Mouse (Mus musculus): ENCODE measurements around the gene Nckipsd.
A peak's percentile ranks its signal among the peaks of the same experiment; 100 is the strongest.

Gene Nckipsd

DNA sequence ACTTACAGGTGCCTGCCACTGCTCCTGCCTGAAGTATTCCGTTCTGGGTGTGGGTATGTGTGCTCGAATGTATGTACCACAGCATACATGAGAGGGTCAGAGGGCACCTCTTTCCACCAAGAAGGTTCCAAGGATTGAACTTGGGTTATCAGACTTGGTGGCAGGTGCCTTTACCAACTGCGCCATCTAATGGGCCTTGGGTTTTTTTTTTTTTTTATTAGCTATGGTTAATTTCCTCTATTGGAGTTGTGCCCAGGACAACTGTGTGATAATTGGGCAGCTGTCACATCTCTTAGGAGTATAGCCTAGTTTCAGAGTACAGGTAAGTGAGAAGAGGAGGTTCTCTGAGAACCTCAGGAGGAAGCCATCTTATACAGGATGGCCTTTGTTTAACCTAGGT is 8.6 kb upstream of the Nckipsd start:
- no peak for DNase-seq (ENCODE audit: low spot score in 2 of 2)

DNA sequence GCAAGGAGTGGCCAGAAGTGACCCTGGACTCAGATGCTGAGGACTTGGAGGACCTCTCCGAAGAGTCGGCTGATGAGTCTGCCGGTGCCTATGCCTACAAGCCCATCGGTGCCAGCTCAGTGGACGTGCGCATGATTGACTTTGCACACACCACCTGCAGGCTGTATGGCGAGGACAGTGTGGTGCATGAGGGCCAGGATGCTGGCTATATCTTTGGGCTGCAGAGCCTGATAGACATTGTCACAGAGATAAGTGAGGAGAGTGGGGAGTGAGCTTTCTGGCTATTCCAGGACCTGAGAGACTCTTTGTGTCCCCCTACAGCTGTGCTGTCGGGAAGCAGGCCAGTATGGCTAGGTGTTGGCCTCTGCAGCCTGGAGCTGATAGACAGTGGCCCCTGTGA is 2.4 kb upstream of the Nckipsd start:
- DNase-seq (ENCODE audit: low spot score in 2 of 2): no peak

DNA sequence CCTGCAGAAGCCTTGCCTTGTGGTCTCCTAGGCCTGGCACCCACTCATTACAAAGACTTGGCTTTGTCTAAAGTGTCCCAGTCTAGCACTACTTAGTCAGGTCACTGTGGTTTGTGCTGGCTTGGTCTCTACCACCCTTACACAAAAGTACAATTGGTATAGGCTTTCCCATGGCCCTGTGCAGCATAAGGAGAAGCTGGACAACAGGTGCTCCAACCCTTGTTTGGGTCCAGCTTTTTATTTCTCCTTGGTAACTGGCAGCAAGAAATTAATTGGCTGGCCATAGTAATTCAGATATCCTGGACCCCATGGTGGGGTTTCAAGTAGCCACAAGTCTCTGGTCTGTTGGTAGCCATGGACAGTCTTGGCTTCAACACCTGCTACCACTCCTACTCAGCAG is 1.8 kb upstream of the Nckipsd start:
- DNase-seq (ENCODE audit: low spot score in 2 of 2): no peak

DNA sequence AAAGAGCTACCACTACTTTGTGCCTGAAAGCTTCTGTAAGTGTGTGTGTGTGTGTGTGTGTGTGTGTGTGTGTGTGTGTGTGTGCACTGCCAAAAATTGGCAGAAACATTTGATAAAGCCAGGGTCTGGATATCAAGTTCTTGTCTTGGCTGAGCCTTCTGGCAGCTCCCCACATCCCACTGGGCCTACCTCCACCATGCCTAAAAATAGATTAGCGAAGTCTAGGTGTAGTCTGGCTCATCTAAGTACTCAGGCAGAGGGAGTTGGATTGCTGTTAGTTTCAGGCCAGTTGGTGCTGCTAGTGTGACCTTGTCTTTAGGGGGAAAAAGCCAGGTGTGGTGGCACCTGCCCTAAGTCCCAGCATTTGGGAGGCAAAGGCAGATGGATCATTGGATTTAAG is 1.3 kb upstream of the Nckipsd start:
- DNase-seq (ENCODE audit: low spot score in 2 of 2): no peak

DNA sequence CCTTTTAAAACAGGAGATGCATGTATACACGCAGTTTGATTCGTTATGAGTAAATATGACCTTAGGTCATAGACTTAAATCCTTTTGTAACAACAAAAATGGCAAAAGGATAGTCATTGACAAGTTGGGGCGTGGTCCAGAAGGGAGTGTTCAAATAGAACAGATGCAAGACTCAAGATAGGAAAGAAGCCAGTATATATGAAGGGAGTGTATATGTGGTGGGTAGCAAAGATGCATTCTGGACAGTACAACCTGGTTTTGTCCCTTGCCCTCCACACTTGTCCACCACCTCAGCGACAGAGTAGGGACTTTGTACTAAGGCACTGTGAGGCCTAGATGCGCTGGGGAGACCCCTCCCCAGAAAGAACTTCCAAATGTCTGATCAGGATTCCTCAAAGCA is 494 bp upstream of the Nckipsd start:
- no peak for DNase-seq (ENCODE audit: low spot score in 2 of 2)

DNA sequence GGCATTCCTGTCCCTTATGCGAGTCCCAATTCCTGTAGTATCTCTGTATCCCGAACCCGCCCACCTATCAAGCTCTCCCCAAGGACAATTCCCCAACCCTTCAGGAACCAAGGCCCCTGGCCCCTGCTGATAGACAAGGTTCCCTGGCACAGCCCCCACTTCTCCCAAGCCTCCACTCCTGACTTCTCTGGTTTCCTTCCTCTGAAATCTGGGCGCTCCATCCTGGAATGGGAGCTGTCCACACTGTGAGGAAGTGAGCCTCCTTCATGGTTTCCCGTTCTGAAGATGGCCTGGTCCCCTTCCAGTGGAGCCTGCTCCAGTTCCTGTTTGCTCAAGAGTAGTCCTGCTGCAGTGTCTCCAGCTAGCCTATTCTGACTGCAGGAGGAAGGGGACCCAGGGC is 1.0 kb downstream of the Nckipsd start:
- no peak for DNase-seq (ENCODE audit: low spot score in 2 of 2)

DNA sequence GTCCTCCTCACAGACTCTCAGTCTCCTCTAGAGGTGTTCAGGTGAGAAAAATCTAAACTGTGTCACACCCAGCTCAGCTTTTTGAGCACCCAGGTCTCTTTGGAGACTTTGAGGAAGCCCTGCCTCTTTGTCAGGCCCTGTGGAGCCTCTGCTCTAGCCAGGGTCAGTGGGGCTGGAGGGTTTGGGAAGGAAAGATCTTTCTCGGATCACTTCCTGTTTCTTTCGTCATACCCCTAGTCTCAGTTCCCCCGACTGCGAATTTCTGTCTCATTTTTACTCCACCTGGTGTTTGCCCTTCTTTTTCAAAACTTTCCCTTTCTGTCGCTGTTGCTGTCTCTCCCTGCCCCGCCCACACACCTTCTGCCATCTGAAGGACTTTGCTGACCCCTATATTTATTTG is 1.6 kb downstream of the Nckipsd start:
- no peak for DNase-seq (ENCODE audit: low spot score in 2 of 2)

DNA sequence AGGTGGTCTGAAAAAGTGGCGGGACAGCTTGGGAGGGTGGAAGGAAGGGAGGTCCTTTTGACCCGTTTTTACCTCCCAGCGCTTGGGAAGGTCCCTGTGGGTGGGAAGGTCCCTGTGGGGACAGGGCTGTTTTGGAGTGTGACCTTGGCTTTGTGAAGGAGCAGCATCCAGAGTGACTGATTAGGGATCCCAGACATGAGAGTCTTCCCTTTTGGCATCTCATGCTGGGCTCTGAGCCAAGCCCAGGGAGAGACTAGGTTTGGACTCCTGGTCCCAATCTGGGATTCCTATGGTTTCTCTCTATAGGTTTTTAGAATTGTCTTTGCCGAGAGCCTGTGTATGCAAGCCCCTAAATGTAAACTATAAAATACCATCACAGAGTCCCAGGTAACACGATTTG is 2.3 kb downstream of the Nckipsd start:
- no peak for DNase-seq (ENCODE audit: low spot score in 2 of 2)

DNA sequence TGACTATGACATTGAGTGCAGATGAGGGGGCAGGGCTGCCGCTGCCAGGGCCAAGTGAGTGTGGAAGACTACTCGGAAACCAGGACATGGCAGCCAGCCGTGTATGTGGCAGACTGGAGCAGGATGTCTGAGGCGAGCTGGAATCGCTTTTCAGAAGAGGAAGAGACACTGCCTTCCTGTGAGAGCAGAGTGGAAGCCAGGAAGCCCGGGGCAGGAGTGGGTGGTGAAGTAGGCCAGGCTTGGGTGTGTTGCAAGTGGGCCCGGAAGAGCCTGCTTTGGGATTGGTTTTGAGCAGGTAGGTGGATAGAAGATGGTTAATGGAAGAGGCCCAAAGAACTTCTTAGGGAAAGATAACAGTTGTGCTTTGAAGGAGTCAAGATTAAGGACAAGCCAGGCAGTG is 7.4 kb downstream of the Nckipsd start:
- DNase-seq (ENCODE audit: low spot score in 2 of 2): no peak

DNA sequence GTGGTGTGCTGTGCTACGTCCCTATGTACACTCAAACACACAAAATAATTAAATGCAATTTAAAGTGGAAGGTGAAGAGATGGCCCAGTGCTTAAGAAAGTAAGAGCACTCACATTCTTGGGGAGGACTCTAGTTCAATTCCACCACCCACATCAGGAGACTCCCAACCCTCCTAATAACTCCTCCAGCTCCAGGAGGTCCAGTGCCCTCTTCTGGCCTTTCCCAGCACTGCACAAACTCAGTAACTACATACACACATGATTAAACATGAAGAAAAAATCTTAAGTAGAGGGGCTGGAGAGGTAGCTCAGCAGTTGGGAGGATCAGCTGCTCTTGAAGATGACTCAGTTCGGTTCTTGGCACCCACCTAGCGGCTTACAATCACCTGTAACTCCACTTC is 11.3 kb downstream of the Nckipsd start:
- peak in 1 of 2 experiments; percentile 68 for DNase-seq (ENCODE audit: low spot score in 2 of 2)

DNA sequence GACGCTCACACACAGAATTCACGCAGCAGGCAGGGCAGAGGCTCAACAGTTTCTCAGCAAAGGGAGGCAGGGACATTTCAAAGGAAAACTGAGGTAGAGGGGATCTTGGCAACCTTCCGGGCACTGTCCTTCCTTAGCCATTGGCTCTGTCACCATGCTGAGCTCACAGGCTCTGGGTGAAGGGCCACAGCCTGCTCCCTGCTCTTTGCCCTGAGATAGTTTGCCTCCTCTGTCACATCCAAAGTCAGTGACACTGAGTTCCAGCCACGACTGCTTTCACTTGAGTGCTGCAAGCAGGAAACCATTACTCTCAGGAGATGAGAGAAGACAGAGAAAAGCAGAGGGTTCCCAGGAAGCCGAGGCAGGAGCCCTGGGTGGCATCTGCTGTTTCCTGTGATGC is 11.9 kb downstream of the Nckipsd start:
- no peak for DNase-seq (ENCODE audit: low spot score in 2 of 2)

DNA sequence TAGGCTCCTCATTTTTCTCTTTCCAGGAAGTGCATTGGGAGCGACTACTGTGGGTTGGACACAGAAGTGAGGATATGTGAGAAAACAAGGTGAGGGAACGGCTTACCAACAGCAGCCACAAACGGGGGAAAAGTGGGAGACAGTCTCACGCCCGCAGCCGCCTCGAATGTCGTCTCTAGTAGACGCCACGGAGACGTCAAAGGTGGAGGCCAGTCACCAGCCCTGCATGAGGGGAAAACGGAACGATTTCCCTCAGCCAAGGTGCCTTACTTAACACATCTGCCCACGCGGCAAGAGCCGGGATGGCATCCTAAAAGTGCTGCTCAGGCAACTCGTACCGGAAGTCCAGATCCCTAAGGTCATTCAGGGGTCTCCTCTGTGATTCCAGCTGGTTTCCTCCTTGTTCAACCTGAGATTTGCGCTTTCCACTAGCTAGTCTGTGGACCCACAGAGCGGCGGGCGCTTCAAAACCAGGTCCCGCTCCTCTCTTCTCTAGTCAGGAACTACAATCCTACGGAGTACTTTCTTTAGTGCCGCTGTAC is 16.0 kb downstream of the Nckipsd start:
- no peak for DNase-seq (ENCODE audit: low spot score in 2 of 2)

DNA sequence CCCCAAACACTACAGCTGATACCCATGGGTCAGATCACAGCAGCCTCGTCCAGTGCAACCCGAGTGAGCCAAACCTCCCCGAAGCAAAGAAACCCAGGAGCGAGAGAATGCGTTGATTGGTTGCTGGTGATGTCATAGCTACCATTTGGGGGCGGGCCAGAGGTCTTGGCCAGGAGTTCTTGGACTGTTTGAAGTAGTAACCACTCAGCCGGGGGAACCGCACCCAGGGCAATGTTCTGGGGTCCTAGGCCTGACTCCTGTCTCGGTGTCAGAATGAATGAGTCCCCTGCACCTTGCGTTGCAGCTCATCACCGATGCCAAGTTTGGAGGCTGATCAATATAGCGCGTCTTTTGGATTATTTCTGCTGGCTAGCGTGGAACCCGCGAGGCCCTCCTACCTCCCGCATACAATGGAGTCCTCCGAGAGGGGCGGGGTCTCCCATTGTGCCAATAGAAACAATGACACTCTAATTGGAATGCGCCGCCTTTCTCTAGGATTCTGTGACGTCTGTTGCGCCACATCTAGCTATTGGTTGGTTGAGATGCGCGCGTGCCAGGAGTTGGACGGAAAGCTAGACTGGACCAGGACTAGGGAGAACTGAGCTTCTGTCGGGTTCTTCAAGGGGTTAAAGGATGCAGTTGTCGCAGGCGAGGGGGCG is 16.7 kb downstream of the Nckipsd start:
- peak; percentile 91 to 92 for DNase-seq (ENCODE audit: low spot score in 2 of 2)

DNA sequence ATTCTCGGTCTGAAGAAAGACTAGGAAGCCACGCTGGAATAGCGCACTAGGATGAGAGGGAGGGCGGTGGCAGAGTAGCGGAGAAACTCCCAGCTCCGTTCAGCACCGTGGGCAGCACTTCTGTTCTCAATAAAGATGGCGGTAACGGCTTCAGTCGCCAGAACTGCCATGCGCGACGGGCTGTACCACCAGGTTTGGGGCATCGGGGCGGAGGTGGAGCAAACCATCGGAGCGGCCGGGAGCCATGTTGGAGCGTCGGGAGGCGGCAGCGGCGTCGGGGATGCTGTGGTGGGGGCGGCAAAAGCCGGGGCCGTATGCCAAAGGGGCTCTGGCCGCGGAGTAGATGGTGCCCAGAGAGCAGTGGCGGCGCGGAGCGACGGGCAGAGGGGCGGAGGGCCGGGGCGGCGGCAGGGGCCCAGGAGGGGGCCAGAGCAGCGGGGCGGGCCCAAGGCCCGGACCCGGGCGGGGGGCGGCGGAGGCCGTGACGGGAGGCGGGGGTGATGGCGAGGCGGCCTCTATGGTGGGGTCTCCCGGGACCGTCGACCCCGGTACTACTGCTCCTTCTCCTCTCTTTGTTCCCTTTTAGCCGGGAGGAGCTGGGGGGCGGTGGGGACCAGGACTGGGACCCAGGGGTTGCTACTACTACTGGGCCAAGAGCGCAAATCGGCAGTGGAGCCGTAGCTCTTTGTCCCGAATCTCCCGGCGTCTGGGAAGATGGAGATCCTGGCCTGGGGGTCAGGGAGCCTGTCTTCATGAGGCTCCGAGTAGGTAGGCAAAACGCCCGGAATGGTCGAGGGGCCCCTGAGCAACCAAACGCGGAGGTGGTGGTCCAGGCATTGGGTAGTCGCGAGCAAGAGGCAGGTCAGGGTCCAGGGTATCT is 17.9 kb downstream of the Nckipsd start, which contains the start of gene Celsr3:
TSS of gene Celsr3 (plus strand) at position 501 of the 880 bp plus-strand sequence.
- peak; percentile 77 to 92 for DNase-seq (ENCODE audit: low spot score in 2 of 2)

DNA sequence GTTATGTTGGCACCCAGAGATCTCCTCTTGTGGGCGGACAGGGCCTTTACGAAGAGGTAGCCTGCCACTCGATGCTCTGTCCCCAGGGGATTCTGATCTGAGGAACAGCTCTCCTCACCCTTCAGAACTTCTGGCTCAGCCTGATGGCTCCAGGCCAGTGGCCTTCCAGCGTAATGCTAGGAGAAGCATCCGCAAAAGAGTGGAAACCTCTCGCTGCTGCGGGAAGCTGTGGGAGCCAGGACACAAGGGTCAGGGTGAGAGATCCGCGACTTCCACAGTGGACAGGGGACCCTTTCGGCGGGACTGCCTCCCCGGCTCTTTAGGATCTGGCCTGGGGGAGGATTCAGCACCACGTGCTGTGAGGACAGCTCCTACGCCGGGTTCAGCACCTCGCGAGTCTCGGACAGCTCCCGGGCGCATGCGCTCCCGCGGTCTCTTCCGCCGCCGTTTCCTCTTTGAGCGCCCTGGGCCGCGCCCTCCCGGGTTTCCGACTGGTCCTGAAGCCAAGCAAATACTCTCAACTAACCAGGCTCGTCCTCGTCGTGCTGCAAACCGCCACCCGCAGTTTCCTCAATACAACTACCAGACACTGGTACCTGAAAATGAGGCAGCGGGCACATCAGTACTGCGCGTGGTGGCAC is 18.7 kb downstream of the Nckipsd start:
- DNase-seq (ENCODE audit: low spot score in 2 of 2): peak in 1 of 2 experiments; percentile 54

DNA sequence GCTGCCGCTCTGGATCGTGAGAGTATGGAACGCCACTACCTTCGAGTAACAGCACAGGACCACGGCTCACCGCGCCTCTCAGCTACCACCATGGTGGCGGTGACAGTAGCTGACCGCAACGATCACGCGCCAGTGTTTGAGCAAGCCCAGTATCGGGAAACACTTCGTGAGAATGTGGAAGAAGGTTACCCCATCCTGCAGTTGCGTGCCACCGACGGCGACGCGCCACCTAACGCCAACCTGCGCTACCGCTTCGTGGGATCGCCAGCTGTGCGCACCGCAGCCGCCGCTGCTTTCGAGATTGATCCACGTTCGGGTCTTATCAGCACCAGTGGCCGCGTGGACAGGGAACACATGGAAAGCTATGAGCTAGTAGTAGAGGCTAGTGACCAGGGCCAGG is 19.3 kb downstream of the Nckipsd start:
- DNase-seq (ENCODE audit: low spot score in 2 of 2): no peak

DNA sequence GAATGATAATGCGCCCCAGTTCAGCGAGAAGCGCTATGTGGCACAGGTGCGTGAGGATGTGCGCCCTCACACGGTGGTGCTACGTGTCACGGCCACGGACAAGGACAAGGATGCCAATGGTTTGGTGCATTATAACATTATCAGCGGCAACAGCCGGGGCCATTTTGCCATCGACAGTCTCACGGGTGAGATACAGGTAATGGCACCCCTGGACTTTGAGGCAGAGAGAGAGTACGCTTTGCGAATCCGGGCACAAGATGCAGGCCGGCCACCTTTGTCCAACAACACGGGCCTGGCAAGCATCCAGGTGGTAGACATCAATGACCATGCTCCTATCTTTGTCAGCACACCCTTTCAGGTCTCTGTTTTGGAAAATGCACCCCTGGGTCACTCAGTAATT is 19.7 kb downstream of the Nckipsd start:
- no peak for DNase-seq (ENCODE audit: low spot score in 2 of 2)

DNA sequence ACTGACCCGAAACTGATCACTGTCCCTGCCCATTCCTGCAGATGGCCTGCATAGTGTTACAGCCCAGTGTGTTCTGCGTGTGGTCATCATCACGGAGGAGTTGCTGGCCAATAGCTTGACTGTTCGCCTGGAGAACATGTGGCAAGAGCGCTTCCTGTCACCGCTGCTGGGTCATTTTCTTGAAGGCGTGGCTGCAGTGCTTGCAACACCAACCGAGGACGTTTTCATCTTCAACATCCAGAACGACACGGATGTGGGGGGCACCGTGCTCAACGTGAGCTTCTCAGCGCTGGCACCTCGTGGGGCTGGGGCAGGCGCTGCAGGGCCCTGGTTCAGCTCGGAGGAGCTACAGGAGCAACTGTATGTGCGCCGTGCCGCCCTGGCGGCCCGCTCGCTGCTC is 23.5 kb downstream of the Nckipsd start:
- no peak for DNase-seq (ENCODE audit: low spot score in 2 of 2)

DNA sequence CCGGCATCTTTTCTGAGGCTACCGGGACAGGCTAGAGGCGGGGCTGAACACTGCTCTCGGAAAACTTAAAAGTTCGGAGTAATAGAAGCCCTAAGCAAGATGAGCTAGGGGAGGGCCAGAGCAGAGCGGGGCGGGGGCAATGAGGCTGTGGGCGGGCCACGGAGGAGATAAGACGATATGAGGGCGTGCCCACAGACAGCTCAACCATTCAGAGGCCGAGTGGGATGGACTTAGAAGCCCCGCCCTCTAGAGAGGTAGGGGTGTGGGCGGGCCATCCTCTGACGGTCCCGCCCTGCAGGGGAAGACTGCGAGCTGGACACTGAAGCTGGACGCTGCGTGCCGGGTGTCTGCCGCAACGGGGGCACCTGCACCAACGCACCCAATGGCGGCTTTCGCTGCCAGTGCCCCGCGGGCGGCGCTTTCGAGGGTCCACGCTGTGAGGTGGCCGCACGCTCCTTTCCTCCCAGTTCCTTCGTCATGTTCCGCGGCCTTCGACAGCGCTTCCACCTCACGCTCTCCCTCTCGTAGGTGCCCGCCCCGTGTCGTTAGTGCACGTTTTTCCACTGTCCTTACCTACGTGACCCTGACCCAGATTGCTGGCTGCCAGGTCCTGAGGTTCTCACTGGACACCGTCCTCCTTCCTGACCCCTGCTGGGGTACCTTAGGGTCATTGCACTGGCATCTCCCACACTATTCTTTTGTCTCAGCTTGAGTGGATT is 24.4 kb downstream of the Nckipsd start:
- peak; percentile 74 to 76 for DNase-seq (ENCODE audit: low spot score in 2 of 2)

DNA sequence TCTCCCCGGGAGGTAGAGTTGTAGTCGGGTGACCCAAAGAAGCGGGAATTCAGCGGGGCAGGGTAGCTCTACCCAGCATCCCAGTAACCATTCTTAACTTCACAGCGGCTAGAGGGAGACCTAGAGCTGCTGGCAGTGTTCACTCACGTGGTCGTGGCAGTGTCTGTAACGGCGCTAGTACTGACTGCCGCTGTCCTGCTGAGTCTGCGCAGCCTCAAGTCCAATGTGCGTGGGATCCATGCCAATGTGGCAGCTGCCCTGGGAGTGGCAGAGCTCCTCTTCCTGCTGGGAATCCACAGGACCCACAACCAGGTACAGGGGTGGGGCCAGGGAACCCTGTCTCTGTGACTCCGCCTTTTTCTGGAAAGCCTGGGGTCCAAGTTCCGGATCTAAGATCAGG is 34.8 kb downstream of the Nckipsd start:
- peak in 1 of 2 experiments; percentile 65 for DNase-seq (ENCODE audit: low spot score in 2 of 2)

DNA sequence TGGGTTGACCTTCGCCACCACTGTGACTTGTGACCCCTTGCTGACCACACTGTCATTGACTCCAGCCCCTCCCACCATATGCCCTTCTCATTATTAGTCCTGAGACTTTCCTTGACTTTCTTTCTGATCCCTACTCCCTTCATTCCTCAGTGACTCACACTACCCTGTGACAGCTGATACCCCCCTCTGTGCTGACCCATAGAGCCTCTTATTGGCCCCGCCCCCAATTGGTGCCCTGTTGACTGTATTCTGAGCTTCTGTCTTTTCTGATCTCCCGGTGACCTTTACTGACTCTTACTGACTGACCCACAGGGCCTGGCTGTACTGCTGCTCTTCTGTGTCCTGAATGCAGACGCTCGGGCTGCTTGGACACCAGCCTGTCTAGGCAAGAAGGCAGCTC is 37.2 kb downstream of the Nckipsd start:
- no peak for DNase-seq (ENCODE audit: low spot score in 2 of 2)

DNA sequence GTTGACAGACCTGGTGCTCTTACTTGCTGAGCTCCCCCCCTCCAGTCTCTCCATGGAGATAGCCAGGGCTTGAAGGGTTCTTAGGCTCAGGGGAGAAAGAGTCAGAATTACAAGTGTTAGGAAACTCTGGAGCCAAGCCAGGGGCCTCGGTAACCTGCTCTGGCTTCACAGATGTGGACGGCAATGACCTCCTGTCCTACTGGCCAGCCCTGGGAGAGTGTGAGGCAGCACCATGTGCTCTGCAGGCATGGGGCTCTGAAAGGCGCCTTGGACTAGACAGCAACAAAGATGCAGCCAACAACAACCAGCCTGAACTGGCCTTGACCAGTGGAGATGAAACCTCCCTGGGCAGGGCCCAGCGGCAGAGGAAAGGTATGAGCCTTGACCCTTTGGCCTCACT is 39.2 kb downstream of the Nckipsd start:
- DNase-seq (ENCODE audit: low spot score in 2 of 2): no peak
